Mouse (Mus musculus): ENCODE data around the gene Fam155a.
"Not testable (repeated sequence)": the region's sequence is repeated elsewhere in the genome, so short reads cannot be mapped to it uniquely, and the experiment has no call there.

Fam155a gene

DNA sequence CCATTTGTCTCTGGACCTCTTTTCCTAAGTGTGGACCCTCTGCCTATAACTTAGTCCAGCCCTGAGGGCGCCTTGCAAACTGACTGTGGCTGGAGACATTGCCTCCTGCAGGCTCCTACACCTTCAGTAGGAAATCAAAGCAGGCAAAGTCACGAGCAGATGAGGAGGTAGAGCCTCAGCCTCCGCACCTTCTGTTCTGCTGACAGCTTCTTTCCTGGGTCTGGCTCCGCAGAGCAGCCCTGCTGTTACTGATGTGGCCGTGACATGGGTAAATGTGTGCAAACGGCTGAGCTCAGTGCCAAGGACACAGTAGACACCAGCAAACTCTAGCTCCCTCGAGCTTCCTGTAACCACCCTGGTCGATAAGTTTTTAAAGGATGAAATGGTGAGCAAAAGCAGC is 63.5 kb downstream of the Fam155a start:
- CTCF ChIA-PET: no interaction called here
- POLR2A ChIA-PET: no interaction called here

DNA sequence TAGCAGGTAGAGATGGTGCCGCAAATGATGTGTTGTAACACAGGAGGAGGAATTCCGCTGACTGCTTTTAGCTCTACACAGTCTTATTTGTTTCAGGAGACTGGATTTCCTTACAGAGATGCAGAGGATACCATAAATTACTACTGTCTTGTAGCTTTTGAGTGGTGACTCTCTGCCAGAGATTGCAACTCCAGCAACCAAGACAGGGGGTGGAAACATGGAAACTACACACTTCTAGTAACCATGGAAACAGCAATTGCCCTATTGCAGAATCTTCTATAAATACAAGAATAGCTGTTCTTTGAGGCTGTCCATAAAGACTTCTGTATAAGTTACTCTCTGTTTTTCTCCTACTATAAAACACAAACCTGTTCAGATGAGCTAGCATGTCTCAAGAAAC is 76.2 kb downstream of the Fam155a start:
- POLR2A ChIA-PET: no interaction called here

DNA sequence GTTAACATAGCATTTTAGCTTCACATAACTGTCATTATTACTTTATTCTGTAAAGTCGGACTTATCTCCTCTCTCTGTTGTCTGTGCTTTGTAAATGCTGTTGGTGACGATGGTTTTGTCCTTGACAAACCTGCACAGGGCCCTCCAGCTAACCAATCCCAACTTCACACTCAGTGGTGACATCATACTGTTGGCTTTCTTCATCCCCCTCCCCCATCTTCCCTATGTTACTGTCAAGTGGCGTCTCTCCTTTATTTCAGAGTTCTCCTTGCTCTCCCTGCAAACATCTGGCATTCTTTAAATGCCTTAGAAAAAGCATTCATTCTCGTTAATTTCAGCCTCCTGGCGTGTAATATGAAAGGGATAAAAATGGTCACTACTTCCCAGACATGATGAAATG is 78.6 kb downstream of the Fam155a start:
- ChIA-PET CTCF (no interaction called here), POLR2A (interaction anchor here in 1 of 4 experiments (0.5 kb wide), 1 partner anchor 1025 kb away, joined by 4 read pairs; no protein-coding TSS in a partner anchor)

More for the DNA sequence above, 76.2 kb downstream of the Fam155a start:
- CTCF ChIA-PET: interaction anchor here in 1 of 4 experiments (0.5 kb wide), 1 partner anchor 36 kb away, joined by 3 read pairs; no protein-coding TSS in a partner anchor

DNA sequence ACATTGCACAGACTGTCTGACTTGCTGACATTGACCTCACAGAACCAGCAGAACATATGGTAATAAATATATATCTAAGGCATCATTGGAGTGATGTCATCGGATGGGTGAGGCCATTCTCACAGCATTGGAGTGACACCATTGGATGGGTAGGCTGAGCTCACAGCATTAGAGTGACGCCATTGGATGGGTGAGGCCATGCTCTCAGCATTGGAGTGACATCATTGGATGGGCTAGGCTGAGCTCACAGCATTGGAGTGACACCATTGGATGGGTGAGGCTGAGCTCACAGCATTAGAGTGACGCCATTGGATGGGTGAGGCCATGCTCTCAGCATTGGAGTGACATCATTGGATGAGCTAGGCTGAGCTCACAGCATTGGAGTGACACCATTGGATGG is 110.9 kb downstream of the Fam155a start:
- POLR2A ChIA-PET, CTCF ChIA-PET: not testable (repeated sequence)

DNA sequence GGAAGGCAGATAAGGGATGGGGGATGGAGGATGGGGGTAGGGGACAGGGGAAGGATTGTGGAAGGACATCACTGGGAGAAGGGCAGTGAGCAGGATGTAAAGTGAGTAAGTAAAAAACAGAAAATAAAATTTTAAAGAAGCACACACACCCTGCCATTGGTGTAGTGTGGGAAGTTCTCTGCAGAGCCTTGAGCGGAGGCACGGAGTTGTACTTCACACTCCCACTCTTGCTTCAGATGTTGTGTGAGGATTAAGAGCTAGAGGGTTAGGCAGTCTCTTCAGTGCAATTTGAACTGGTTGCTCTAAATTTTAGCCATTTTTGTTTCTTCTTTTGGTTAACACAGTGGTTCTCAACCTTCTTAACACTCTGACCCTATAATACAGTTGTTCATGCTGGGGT is 114.1 kb downstream of the Fam155a start:
- ChIA-PET CTCF (no interaction called here), POLR2A (no interaction called here)

DNA sequence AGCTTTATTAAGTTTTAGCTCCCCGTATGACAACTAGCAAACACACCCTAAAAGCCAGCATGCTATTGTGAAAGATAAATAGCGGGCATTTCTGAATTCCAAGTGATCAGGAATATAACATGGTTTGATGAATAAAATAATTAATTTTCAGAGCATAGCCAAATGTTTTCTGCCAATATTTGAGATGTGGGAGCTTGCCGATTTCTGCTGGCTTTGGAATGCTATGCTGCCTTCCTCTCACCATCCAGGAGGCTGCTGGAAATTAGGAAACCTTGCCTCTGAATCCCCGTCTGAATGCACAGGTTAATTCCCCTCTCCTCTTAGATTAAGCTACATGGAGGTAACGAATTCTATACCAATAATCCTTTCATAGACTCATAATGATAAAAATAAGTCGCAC is 116.1 kb downstream of the Fam155a start:
- ChIA-PET POLR2A (no interaction called here), CTCF (no interaction called here)

DNA sequence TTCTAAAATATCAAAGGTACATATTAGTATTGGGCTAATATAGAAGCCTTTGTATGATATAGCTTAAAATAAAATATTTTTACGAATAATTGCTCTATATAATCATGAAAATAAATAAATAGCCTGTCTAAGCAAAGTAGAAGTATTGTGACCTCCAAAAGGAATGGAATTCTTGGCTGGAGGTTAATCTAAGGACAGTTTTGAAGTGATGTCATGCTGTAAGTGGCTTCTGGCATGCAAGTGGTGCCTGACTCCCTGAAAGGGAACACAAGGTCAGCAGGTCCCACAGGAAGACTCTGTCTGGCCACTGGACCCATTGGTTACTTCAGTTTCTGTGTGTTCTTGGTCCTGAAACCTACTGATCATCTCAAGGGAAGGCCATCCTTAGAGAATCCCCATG is 117.3 kb downstream of the Fam155a start:
- CTCF ChIA-PET: no interaction called here

DNA sequence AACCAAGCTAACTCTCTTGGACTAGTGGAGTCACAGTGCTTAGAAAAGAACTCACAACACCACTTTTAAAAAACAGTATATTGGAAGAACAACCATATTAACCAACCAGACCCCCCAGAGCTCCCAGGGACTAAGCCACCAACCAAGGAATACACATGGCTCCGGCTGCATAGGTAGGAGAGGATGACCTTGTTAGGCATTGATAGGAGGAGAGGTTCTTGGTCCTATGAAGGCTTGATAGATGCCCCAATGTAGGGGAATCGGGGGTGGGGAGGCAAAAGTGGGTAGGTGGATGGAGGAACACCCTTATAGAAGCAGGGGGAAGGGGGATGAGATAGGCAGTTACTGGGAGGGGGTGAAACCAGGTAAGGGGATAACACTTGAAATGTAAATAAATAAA is 132.8 kb downstream of the Fam155a start:
- ChIA-PET CTCF (no interaction called here), POLR2A (no interaction called here)

More for the DNA sequence above, 117.3 kb downstream of the Fam155a start:
- POLR2A ChIA-PET: no interaction called here

DNA sequence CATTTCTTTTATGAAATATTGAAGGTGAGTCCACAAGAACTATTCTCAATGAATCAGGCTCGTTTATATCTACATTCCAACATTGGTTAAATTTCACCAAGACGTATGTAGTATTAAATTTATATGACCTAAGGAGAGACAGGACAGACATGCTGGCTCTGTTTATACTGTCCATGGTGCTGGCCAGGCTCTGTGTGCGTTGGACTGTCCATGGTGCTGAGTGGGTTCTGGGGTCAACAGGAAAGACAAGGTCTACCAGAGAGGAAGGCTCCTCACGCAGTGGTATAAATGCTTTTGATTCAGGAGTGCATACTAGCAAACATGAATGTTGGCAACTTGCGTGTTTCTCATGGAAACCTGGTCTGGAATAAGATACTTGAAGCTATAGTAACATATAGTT is 135.7 kb downstream of the Fam155a start:
- ChIA-PET POLR2A (no interaction called here), CTCF (no interaction called here)

DNA sequence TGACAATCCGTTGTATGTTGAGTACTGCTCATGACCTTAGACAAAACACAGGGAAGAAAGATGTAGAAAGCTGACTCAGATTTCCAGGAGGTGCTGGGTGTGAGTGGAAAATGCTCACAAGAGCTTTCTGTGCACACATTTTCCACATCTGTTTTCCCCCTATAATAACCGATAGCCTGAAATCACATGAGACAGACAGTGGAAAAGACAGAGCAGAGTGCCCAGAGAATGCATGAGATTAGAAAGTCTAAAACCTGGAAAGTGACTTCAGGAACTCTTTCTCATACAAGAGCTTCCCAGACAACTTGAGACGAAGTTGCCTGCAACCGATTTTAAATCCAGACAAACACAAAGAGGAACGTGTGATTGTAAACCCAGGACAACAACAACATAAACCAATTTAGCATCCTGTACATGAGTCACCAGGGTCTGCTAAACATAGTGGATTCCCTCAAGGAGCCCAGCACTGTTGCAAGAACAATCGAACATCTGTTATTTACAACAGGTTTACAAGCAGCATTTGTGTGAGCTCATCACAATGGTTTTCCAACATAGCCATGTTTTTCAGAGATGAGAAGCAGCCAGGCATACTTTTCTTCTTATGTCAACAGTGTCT is 163.8 kb downstream of the Fam155a start:
- POLR2A ChIA-PET: no interaction called here
- CTCF ChIA-PET: interaction anchor here in 1 of 4 experiments (0.6 kb wide), 1 partner anchor 371 kb away, joined by 4 read pairs; no protein-coding TSS in a partner anchor

DNA sequence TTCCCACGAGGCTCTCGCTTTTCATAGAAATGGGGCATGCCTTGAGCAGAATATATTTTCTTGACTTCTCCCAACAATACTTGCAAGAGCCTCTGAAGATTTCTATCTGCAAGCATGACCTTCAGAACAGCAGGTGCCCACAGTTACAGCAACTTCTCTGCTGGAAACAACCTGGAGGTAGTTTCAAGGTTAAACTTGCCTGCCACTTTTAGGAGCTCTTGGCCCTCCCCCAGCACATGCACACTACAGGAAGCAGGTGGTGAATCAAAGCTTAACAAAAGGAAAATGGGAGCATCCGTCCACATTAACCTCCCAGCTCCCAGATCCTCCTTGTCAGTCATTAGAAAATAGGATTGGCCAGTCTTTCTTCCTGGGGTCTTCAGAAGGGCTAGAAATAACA is 175.0 kb downstream of the Fam155a start:
- ChIA-PET POLR2A (no interaction called here), CTCF (interaction anchor here in 1 of 4 experiments (0.7 kb wide), 1 partner anchor 9 kb away, joined by 3 read pairs; no protein-coding TSS in a partner anchor)

DNA sequence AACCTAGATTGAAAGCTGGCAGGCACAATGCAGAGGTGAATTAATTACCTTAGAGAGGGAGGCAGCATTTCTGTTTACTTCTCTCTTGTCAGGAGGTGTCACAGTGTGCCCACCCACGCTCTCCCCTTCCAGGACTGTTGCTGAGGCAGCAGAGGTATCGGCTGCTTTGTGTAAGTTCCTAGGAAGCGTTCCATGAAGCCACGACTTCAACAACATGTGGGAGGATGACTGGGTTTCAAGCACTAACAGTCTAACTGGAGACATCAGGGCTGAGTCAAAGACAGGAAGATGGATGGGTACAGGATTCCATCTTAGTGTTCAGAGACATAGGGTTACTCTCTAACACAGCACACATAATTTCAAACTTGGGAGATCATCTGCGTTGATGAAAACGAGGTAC is 189.1 kb downstream of the Fam155a start:
- ChIA-PET POLR2A (no interaction called here), CTCF (no interaction called here)

DNA sequence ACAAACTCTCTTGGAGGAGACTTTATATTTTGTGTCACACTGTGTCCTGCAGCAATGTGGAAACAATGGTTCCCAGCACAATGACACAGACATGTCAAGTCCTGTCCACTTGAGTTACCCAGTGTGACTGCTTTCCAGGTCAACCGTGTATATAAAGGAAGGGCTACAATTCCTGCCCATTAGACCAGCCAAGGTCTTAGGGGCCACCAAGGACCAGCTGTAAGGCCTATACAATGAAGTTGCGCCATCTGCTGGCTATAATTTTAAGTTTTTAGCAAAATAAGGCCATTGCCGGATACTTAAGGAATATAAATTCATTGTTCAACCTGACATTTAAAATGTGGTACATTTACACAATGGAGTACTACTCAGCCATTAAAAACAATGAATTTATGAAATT is 190.8 kb downstream of the Fam155a start:
- ChIA-PET POLR2A (no interaction called here), CTCF (interaction anchor here in 2 of 4 experiments (0.8 to 1.1 kb wide), 2 partner anchors 119 to 352 kb away, joined by 3 read pairs; no protein-coding TSS in a partner anchor)

DNA sequence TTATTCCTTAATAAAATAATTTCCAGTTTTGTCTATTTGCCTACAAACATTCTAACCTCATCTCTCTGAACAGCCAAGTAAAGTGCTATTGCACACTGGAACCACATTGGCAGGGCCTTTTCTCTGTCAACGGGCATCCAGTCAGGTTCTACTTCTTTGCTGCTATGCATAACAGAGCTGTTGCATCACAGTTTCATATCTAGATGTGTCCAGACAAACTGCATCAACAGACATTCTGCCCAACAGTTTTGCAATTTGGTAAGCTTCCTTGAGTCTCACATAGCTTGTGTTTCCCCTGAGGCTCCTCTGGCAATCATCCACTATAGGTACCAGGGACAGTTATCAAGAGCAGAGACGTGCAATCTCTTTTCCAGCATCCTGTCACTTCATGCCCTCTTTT is 199.0 kb downstream of the Fam155a start:
- CTCF ChIA-PET: no interaction called here
- POLR2A ChIA-PET: no interaction called here

DNA sequence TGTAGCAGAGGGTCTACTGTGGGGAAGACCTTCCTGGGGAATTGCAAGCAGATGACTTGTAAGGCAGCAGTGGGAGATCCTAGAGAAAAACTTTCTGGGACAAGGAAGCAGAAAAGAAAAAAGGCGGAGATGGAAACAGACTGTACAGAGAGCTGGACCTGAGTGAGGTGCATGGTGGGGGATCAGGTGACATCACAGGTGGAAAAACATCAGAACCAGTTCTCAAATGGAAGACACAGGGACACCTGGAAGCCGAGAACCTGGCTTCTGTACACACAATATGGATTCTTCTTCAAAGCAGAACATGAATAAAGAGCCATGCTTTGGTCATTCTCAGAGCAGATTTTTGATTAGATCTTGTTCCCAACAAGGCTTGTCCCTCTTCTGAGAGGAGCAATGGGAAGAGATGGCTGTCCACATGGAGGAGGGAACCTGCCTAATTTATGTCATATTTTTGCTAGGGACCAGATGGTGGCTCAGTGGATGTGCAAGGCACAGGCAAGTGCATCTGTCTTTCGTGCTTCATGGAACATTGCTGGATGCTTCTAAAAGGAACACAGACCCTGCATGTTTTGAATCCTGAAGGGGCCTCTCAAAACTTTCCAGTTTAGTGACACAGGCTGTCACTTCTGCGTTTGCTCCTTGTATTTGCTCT is 201.3 kb downstream of the Fam155a start:
- POLR2A ChIA-PET: no interaction called here
- CTCF ChIA-PET: no interaction called here

DNA sequence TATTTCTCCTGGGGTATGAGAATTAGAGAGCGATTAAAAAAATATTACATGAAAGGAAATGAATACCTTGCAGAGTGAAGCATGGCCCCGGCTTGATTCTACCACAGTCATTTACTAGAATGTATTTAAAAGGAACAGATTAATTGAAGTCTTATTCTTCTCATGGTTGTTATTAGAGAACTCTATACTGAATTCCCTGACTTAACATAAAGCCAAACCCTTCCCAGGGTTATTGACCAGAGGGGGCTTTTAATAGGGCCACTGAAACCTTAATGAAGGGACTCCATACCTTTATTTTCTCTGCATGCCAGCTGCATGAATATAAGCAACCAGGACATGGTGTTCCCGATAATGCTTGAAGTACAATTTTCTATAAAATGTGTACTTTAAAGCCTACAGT is 221.8 kb downstream of the Fam155a start:
- ChIA-PET POLR2A (interaction anchor here in 1 of 4 experiments (0.6 kb wide), 1 partner anchor 9 kb away, joined by 3 read pairs; no protein-coding TSS in a partner anchor), CTCF (no interaction called here)

DNA sequence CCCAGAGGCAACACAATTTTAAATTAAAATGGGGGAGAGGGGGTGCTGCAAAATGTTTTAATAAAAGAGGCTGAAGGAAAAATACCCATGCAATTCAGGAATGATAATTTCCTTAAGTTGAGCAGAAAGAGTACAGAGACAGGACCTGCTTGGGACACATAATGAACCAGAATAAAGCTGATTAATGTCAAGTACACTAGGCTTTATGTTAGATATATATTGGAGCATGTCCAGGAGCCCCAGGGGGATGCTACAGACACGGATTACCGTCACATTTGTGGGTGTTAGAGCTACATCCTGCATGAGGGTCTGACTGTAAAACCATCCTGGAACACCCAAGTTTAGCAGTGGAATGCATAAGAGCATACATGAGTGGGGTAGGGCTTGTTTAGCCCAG is 223.4 kb downstream of the Fam155a start:
- ChIA-PET CTCF (no interaction called here), POLR2A (no interaction called here)

DNA sequence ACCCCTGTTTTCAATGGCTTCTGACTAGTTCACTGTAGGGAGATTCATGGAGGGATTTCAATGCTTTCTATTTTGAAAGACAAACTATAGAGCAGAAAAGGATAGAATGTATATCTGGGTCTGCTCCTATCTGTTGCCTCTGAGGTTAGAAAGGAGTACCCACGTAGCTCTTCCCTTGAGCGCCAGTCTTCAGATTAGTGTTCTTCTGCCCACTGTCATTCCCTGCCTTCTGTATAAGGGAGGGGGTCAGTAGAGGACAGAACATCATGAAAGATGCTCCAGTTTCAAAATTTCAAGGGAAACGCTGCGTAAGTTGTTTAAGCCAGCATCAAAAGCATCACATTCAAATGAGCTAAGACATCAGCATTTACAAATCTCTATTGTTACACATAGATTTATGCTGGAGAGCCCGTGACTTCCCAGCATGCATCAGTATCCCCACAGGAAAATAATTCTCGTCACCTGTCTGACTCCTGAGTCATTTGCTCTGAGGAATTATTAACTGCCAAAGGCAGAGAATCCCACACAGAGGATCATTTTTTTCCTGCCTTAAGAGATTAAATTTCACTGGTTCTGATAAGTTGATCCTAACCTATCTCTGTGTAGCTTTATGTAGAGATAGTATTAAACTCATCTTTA is 223.9 kb downstream of the Fam155a start:
- ChIA-PET CTCF (no interaction called here), POLR2A (no interaction called here)

DNA sequence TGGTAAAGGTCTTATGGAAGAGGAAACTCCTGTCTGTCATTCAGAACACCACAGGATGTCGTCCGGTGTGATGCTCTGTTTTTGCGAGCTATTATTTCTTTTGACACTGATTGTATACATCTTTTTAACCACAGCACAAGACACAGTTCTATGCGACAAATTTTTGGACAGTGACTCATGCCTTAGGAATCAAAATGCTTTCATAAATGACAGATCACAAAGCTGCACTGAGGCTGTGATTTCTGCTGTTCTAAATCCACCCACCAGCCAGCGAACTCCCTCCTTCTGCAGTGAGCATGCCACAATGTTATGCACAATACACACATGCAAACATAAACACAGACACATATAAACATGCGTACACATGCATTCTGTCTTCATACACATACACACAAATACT is 224.5 kb downstream of the Fam155a start:
- CTCF ChIA-PET: no interaction called here
- POLR2A ChIA-PET: no interaction called here

DNA sequence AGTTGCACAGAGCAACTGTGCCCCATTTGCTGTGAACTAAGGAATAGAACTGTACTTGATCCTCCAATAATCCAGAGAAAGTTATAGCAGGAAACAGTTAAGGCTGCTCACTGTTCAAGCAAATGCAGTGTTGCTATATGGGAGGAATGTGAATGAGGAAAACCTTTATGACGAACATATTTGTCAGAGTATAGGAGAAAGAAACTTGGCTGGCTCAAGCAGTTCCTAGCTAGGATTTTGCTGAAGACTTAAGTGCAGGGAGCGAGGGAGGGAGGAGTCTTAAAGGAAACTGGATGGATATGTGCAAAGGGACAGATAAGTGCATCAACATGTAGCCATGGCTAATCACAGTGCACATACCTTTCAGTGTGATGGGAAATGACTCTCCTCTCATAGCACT is 225.3 kb downstream of the Fam155a start:
- POLR2A ChIA-PET: interaction anchor here in 1 of 4 experiments (0.7 kb wide), 1 partner anchor 28 kb away, joined by 3 read pairs; no protein-coding TSS in a partner anchor
- CTCF ChIA-PET: no interaction called here

DNA sequence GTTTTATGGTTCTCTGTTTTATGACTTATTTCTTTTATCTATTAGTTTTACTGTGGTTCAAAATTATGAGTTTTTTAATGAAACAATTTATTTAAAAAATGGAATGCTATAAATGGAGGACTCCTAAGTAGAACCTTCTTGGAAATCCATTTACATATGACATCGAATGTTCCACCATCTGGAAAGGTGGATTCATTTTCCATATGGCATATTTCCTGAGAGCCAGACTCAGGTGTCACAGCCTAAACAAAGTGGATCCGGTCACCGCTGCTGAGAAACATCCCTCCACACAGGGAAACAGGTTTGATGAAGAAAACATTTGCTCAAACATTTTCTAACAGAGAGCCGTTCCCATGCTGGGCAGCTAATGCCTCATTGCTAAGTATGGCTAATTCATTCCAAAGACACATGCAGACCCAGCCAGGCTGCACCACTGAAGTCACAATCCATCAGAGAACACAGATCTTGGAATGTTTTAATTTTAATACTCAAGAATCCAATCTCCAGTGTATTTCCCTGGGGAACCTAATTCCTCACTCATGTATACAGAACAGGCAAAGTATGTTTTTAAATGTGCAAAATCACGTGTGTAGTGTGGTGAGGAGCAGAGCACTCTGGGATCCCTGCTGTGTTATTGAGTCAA is 235.1 kb downstream of the Fam155a start:
- ChIA-PET CTCF (no interaction called here), POLR2A (no interaction called here)
